Mouse (Mus musculus): ENCODE data around the gene Fuk. TPM values are rescaled to one million over a fixed set of nuclear protein-coding genes. Genes with fewer than 3 reads are reported as not detected.

The Fuk gene
- 14.0 to 17.4 TPM (median 16.4 TPM) in 4 replicates for total RNA-seq (2023)

GRCm38 (mm10) chr8:110901839-110902578, at the start of gene Fuk:
Gene Fuk (minus strand): TSS chr8:110902488.

GRCm38 (mm10) chr8:110919341-110920031, 17.2 kb upstream of the Fuk start, which contains the start of gene St3gal2:
Gene St3gal2 (plus strand): TSS chr8:110919922.

GRCm38 (mm10) chr8:110846405-110847170, 55.7 kb downstream of the Fuk start, which contains the start of the genes Cog4 and Sf3b3:
Gene Cog4 (plus strand): TSS chr8:110846600.
Gene Sf3b3 (minus strand): TSS chr8:110846787.

Other genes starting within 250 kb of the Fuk start
- gene Mtss1l, start 181.0 kb downstream of the Fuk start, total RNA-seq (2023): 4.1 to 5.0 TPM (median 4.4 TPM) in 4 replicates
- gene Il34, start 96.6 kb downstream of the Fuk start, total RNA-seq (2023): not detected in 4 replicates
- 62.3 to 72.4 TPM (median 68.4 TPM) in 4 replicates for gene Cog4, start 55.9 kb downstream of the Fuk start, total RNA-seq (2023)
- 181 to 187 TPM (median 184 TPM) in 4 replicates for gene Sf3b3, start 55.7 kb downstream of the Fuk start, total RNA-seq (2023)
- 23.6 to 29.5 TPM (median 27.0 TPM) in 4 replicates for gene St3gal2, start 17.4 kb upstream of the Fuk start, total RNA-seq (2023)
- 72.2 to 82.0 TPM (median 80.5 TPM) in 4 replicates for gene Ddx19a, start 95.3 kb upstream of the Fuk start, total RNA-seq (2023)
- 17.9 to 19.5 TPM (median 19.2 TPM) in 4 replicates for gene Ddx19b, start 129.3 kb upstream of the Fuk start, total RNA-seq (2023)
- 41.5 to 51.6 TPM (median 44.6 TPM) in 4 replicates for gene Aars, start 130.7 kb upstream of the Fuk start, total RNA-seq (2023)
- gene Exosc6, start 153.9 kb upstream of the Fuk start, total RNA-seq (2023): 8.2 to 10.0 TPM (median 8.9 TPM) in 4 replicates
- gene Clec18a, start 189.9 kb upstream of the Fuk start, total RNA-seq (2023): not detected in 4 replicates
- gene Pdpr, start 192.1 kb upstream of the Fuk start, total RNA-seq (2023): 21.2 to 25.3 TPM (median 22.4 TPM) in 4 replicates